Mouse (Mus musculus): Measurements from ENCODE around the gene Tnn.

Gene Tnn

DNA sequence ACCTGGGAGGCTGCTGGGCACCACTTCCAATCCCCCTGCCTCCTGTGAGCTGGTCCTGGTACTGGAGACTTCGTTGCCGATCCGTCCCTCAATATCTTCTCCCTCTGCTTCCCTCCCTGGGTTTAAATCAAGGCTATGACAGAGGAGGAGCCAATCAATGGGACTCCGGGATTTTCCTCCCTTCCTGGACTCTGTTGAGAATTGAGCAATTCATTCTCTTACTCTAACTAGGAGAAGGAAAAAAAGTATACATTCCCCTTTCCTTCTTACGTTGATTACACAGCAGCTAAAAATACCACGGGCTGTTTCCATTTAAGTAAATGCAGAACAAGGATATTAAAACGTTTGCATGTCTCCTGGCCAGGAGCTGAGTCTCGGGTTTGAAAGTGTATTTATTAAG lies at the start of gene Tnn:
Tnn (minus strand) TSS at position 101 of the 400 bp plus-strand sequence.
- DNase-seq (ENCODE audit: extremely low spot score, low spot score): no peak

GRCm38 (mm10) chr1:160195337-160195663 lies 41.9 kb upstream of the Tnn start:
- DNase-seq (ENCODE audit: extremely low spot score, low spot score): no peak

- DNase-seq (ENCODE audit: extremely low spot score, low spot score): peak; percentile 95
These were observed 41.4 kb upstream of the Tnn start, which contains the start of gene Mrps14 for GRCm38 (mm10) chr1:160194529-160195336. TSS of gene Mrps14 (plus strand) at chr1:160195215.

- DNase-seq (ENCODE audit: extremely low spot score, low spot score): peak; percentile 47
These were observed 31.1 kb upstream of the Tnn start for GRCm38 (mm10) chr1:160184506-160184905.

GRCm38 (mm10) chr1:160181216-160181615 lies 27.8 kb upstream of the Tnn start:
- DNase-seq (ENCODE audit: extremely low spot score, low spot score): no peak

- no peak for DNase-seq (ENCODE audit: extremely low spot score, low spot score)
These were observed 23.5 kb upstream of the Tnn start for GRCm38 (mm10) chr1:160176903-160177302.

DNA sequence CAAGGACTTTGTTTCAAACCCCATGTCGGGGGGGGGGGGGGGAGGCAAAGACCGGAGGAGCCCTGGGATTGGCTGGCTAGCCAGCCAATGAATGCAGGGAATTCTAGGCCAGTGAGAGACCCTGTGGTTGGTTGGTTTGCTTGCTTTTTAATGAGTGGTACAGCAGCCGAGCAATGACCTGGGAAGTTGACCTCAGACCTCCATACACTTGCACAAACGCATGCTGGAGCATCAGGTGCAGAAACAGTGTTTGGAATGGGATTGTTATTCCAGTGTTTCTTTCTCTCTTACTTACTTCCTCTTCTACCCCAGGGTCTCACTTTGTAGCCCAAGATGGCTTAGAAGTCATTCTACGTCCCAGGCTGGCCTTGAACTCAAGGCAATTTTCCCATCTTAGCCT lies 13.2 kb upstream of the Tnn start:
- no peak for DNase-seq (ENCODE audit: extremely low spot score, low spot score)

- DNase-seq (ENCODE audit: extremely low spot score, low spot score): no peak
These were observed 4.8 kb upstream of the Tnn start for GRCm38 (mm10) chr1:160158190-160158589.

DNA sequence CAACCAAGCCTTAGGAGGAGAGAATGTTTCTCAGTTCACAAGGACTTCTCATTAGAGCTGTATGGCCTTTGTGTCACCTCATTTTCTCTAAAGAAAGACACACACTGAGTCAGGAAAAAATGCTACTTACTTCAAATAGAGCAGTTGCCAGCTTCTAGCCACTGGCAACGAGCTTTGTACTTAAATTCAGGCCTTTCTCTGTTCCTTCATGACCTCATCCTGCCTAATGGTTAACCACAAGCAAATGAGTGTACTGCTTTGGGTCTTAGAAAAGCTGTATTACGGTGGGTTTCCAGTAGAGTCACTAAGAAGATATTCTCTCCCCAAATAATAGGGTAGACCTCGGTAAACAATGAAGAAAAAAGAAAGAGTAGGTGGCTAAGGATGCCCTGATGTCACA lies 2.7 kb downstream of the Tnn start:
- DNase-seq (ENCODE audit: extremely low spot score, low spot score): no peak

DNA sequence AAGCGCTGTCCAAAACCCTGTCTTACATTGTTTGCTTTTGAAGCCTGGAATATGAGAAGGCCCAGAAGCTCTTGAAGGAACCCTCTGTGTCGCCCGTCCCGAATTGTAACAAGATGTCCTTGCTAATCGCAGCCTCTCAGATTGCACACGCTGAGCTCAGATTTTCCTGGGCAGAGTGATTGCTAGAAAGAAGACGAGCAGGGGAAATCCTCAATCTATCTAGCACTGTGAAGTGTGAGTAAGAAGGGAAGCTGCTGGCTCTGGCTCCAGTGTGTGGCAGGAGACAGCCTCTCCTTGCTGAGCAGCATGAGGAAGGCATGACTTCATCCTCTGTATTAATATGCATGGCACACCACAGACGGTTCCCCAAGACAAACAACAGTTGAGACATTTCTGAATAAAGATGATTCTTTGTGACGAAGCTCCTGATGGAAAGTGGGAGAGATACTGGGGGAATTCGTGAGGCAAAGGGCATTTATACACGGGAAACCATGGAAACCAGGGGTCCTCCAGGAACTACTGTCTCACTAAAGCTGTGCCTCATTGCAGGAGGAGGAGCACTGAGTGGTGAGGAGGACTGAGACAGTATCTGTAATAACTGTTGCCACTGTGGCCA lies 4.0 kb downstream of the Tnn start:
- no peak for DNase-seq (ENCODE audit: extremely low spot score, low spot score)

DNA sequence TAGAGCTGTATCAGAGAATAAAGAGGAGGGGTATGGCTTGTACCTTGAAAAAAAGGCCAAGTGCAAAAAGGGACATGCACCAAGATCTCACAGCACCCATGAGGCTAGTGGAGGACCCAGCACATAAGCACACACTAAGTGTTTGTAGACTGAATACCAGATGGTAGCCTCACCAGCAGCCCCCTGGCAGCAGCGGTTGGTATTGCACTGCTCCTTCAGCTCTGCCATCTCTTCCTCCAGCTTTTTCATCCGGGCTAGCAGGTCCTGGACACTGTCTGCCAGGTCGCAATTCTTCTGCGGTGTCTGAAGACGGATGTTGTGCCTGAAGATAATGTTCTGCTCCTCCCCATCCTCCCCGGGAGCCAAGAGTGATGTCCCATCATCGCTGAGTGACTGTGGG lies 6.1 kb downstream of the Tnn start:
- no peak for DNase-seq (ENCODE audit: extremely low spot score, low spot score)

DNA sequence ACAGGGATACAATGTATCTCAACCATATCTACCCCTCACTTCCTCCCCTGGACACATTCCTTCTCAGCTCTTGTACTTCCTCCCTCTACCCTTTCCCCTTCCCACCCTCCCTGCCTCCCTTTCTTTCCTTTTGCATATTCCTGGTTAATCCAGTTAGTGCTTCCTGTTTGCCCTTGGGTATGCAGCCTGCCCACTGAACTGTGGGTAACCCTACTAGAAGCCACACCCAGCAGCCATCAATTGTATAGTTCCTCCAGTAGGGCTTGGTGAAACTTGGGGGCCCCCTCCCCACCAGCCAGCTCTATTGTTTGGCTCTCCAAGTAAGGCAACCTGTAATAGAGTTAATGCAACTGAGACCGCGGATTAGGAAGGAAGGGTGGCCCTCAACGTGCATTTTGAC lies 7.8 kb downstream of the Tnn start:
- DNase-seq (ENCODE audit: extremely low spot score, low spot score): no peak

- no peak for DNase-seq (ENCODE audit: extremely low spot score, low spot score)
These were observed 9.0 kb downstream of the Tnn start for GRCm38 (mm10) chr1:160144343-160144742.

DNA sequence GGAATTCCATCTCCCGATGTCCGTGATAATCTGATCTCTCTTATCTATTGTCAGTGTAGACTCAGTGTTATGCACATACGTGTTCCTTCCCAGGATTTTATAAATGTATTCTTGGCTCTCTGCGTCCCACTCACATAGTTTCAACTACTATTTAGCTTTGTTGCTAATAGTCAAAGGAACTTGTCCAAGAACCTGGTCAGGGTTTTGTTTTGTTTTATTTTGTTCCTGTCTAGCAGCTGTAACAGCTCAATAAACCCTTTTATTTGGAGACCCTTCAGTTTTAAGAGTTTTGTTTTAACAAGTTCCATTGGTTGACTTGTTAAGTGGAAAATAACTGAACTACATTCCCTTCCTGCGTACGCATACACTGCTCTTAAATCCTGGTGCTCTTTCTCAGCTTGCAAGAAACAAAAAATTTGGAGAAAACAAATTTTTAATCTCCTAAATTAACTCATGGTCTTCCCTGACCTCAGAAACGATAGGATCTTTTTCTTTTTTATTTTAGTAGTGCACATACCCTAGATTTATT lies 17.0 kb downstream of the Tnn start:
- DNase-seq (ENCODE audit: extremely low spot score, low spot score): no peak

DNA sequence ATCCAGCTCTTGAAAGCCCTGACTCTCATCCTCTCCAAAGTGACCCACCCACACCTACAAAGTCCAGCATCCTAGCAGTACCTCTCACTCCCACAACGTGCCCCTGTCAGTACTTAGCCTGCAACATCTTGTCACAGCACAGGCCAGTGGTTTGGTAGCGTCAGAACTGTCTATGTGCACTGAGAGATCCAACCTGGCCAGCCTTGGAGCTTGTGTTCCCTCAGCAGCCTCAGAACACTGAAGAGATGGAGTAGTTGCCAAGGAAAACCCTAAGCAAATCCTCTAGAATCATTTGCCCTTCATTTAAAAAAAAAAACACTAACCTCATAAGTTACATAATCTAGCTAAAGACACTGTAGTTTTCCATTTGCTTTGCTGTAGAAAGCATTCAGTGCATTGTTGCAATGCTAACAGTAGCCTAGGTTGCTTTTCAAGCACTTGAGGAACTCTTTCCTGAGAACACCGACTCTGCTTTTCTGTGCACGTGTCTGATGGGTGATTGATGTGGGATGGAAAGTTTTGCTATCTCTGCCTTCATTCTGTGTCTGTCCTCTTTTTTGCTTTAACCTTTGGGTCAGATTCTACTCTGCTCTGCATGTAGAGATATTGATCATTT lies 19.8 kb downstream of the Tnn start:
- no peak for DNase-seq (ENCODE audit: extremely low spot score, low spot score)

GRCm38 (mm10) chr1:160123957-160124356 lies 29.4 kb downstream of the Tnn start:
- no peak for DNase-seq (ENCODE audit: extremely low spot score, low spot score)

DNA sequence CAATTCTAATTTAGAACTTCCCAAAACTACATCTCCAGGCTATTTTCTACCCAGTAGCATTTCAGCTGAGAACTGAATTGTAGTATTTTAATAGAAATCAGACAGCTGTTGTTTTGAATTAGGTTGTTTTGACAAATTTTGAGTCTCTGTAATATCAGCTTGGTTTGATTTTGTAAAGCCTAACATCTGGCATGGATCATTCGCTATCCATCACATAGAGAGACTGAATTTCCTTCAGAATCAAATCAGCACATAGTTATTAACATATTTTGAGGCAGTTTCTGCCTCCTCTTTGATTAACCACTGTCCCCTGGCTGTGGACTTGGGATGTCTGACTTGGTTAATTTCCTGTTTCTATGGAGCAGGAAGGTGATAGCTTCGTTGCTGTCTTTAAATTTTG lies 44.8 kb downstream of the Tnn start:
- no peak for DNase-seq (ENCODE audit: extremely low spot score, low spot score)

DNA sequence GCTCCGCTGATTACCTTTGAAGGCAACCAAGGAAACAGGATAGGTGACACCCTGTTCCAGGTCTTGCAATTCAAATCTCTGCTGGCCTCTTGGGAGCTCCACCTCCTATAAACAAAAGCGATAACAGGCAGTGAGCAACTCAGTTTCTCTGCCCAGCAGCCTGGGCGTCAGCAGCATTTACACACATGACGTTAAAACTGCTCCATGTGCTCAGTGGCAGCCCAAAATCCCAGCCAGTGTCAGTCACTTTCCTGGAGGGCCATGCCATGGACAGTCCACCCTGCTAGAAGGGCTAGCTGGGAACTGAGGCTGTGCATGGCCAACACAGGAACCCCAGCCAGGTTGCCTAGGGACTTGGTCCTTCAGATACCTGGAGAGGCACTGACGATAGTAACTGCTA lies 48.0 kb downstream of the Tnn start:
- no peak for DNase-seq (ENCODE audit: extremely low spot score, low spot score)

- DNase-seq (ENCODE audit: extremely low spot score, low spot score): no peak
These were observed 52.4 kb downstream of the Tnn start for GRCm38 (mm10) chr1:160100996-160101395.

DNA sequence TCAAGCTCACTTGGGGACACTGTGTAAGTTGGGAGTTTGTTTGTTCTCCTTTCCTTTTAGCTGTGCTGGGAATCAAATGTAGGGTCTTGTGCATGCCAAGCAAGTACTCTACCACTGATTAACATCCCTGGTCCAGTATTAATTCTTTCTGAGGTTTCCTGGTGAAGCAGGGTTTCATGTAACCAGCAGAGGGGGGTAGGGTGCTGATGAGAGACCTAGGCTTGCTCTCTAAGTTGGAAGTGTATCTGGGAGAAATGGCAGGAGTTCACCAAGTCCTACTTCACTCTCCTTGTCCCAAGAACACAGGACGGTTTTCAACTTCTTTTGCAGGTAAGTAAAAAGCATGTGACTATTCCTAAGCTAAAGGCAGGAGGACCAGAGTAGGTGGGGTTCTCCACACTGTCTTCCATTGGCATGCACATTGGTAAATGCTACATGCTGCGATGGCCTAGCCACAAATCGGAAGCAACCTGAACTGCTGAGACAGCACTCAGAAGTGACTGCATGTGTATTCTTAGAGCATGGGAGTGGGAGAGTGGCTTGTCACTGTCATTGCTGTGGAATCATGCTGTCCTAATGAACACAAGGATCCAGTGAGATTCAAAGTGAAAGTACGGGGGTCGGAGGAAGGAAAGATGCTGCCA lies 53.6 kb downstream of the Tnn start:
- no peak for DNase-seq (ENCODE audit: extremely low spot score, low spot score)

DNA sequence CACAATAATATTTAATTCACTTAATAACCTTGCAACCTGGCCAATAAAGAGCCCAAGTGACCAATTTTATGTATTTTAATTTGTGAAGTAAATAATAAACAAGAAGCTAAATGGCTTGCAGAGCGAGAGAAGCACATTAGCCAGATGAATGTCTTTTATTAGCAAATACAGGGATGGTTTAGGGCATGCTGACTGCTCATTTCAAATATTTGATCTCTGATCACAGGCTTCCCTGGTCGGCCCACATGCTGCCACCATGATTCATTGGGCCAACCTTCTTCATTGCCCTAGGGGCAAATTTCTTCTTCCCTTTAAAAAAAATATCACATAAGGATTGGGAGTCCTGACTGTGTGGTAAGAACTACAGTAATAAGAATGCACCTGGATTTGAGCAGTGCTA lies 66.7 kb downstream of the Tnn start:
- no peak for DNase-seq (ENCODE audit: extremely low spot score, low spot score)

DNA sequence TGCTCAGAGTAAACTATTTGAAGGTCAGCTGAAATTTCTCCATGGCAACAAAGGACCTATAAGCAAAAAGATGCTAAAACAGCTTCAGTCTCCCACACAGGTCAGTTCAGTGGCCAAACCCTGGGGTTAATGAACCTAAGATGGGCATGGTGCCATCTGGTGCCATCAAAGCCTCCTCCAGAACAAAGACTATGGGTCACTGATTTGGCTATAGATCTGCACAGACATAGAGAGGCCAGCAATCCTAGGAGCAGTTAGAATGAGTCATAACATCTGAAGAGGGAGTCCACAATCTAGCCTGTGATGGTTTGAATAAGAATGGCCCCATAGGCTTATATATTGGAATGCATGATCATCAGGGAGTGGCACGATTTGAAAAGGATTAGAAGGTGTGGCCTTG lies 69.1 kb downstream of the Tnn start:
- DNase-seq (ENCODE audit: extremely low spot score, low spot score): no peak

Measured in neural tube, embryonic 10.5 days (tissue).